Mouse (Mus musculus) intestine, embryonic 14.5 days (tissue): ENCODE data around the gene Glp1r. TPM values are rescaled to one million over a fixed set of nuclear protein-coding genes. Genes with fewer than 3 reads are reported as not detected.

Experiments used
- ATAC-seq: fragments of 200-750 bp; cut with Nextera tagmentation; replicated peaks from 2 replicates; pipeline ENCODE4 v1.8.0; 2017; ENCODE audit warnings: low read depth, moderate number of reproducible peaks, moderate TSS enrichment, moderate library complexity; ENCODE audit not compliant: low FRiP score, low TSS enrichment
- DNase-seq: peaks from one replicate; pipeline ENCODE4 v3.0.0-alpha.2; 2018; ENCODE audit warnings: low spot score
- H3K27ac ChIP-seq: fragments of 300-500 bp; sonication (generic); 2 replicates; pipeline ENCODE4 v1.5.1; 2014; ENCODE audit warnings: low read depth, mild to moderate bottlenecking, control low read depth
- H3K27me3 ChIP-seq: fragments of 300-500 bp; sonication (generic); replicated peaks from 2 replicates; pipeline ENCODE4 v1.6.1; 2014; ENCODE audit warnings: low read length, control low read depth; ENCODE audit not compliant: control insufficient read depth, insufficient read depth
- H3K36me3 ChIP-seq: fragments of 300-500 bp; sonication (generic); 2 replicates; pipeline ENCODE4 v1.6.1; 2014; ENCODE audit warnings: low read length, control low read depth; ENCODE audit not compliant: control insufficient read depth, insufficient read depth
- H3K4me1 ChIP-seq: fragments of 300-500 bp; sonication (generic); replicated peaks from 2 replicates; pipeline ENCODE4 v1.6.1; 2014; ENCODE audit warnings: low read length, control low read depth, mixed read lengths; ENCODE audit not compliant: control insufficient read depth, insufficient read depth
- H3K4me2 ChIP-seq: fragments of 300-500 bp; sonication (generic); 2 replicates; pipeline ENCODE4 v1.6.1; 2014; ENCODE audit warnings: low read length
- H3K4me3 ChIP-seq: fragments of 300-500 bp; sonication (generic); 2 replicates; pipeline ENCODE4 v1.5.1; 2014; ENCODE audit warnings: low read depth, low read length, control low read depth, mixed read lengths
- H3K9ac ChIP-seq: fragments of 300-500 bp; sonication (generic); 2 replicates; pipeline ENCODE4 v1.6.1; 2014; ENCODE audit warnings: mild to moderate bottlenecking, low read length
- H3K9me3 ChIP-seq: fragments of 300-500 bp; sonication (generic); 2 replicates; pipeline ENCODE4 v1.6.1; 2016; ENCODE audit warnings: low read length, control low read depth; ENCODE audit not compliant: control insufficient read depth
- WGBS: fragments of 180-500 bp; shearing (Covaris S2); extraction: QIAGEN DNeasy Blood & Tissue Kit; methylation state at CpG from one replicate; pipeline ENCODE4 v1.1.7; 2014; 5-methylcytosine and 5-hydroxymethylcytosine counted together
- polyA plus RNA-seq: library from polyadenylated mRNA; unstranded; fragments of >200 nt; fragmentation: Nextera tagmentation; extraction: Ambion mirVana; gene quantifications from 2 replicates; pipeline ENCODE4 v1.2.1, GENCODE M21; 2014

Gene Glp1r
- 0.31 and 0.37 TPM in 2 replicates for polyA plus RNA-seq

GRCm38 (mm10) chr17:30901627-30902026 lies at the start of gene Glp1r:
Gene Glp1r (plus strand): TSS chr17:30901817.
- peaks cover 39% of the 10 kb centered on the region for H3K27me3 ChIP-seq
- H3K9me3 ChIP-seq = no peaks in the 10 kb centered on the region
- 0 out of 2 replicates have a peak within 1 kb of the TSS, but pooled peaks have one; percentile 30 for H3K9ac ChIP-seq
- no peaks in the 10 kb centered on the region for H3K4me1 ChIP-seq
- WGBS = 2% methylated on average over 29 of the region's 37 CpGs
- H3K4me3 ChIP-seq = peak within 1 kb of the TSS; percentile 37
- H3K36me3 ChIP-seq = no peaks in the 10 kb centered on the region
- H3K4me2 ChIP-seq = peak within 1 kb of the TSS; percentile 84
- ATAC-seq (no peak), DNase-seq (no peak)
- H3K27ac ChIP-seq = no peak within 1 kb of the TSS

GRCm38 (mm10) chr17:30852345-30852744 lies 49.3 kb upstream of the Glp1r start:
- H3K9me3 ChIP-seq = no peaks in the 10 kb centered on the region
- no peaks in the 10 kb centered on the region for H3K4me1 ChIP-seq
- no peak overlapping the region for H3K4me3 ChIP-seq
- no peak overlapping the region for H3K4me2 ChIP-seq
- no peak overlapping the region for H3K9ac ChIP-seq
- H3K36me3 ChIP-seq = no peaks in the 10 kb centered on the region
- H3K27me3 ChIP-seq = no peaks in the 10 kb centered on the region
- H3K27ac ChIP-seq = no peak overlapping the region
- no peak for ATAC-seq
- no peak for DNase-seq

GRCm38 (mm10) chr17:30857347-30857746 lies 44.3 kb upstream of the Glp1r start:
- DNase-seq (no peak), ATAC-seq (no peak)
- H3K4me3 ChIP-seq = no peak overlapping the region
- H3K27me3 ChIP-seq = no peaks in the 10 kb centered on the region
- no peak overlapping the region for H3K27ac ChIP-seq
- H3K36me3 ChIP-seq = no peaks in the 10 kb centered on the region
- WGBS = 90% methylated on average over 5 of the region's 5 CpGs
- no peak overlapping the region for H3K9ac ChIP-seq
- no peaks in the 10 kb centered on the region for H3K9me3 ChIP-seq
- no peak overlapping the region for H3K4me2 ChIP-seq
- H3K4me1 ChIP-seq = no peaks in the 10 kb centered on the region

- ATAC-seq = no peak
- Histone ChIP-seq H3K4me1 (no peaks in the 10 kb centered on the region), H3K27ac (no peak overlapping the region), H3K27me3 (no peaks in the 10 kb centered on the region), H3K4me3 (no peak overlapping the region), H3K4me2 (no peak overlapping the region), H3K9ac (no peak overlapping the region), H3K9me3 (no peaks in the 10 kb centered on the region), H3K36me3 (no peaks in the 10 kb centered on the region)
- WGBS = 54% methylated on average over 11 of the region's 11 CpGs
- DNase-seq = no peak
Observed at GRCm38 (mm10) chr17:30858586-30859259, 42.9 kb upstream of the Glp1r start.

GRCm38 (mm10) chr17:30859989-30860585 lies 41.5 kb upstream of the Glp1r start:
- H3K27me3 ChIP-seq = no peaks in the 10 kb centered on the region
- H3K36me3 ChIP-seq = no peaks in the 10 kb centered on the region
- H3K4me1 ChIP-seq = no peaks in the 10 kb centered on the region
- H3K9me3 ChIP-seq = no peaks in the 10 kb centered on the region
- DNase-seq (no peak), ATAC-seq (no peak)
- no peak overlapping the region for H3K9ac ChIP-seq
- H3K27ac ChIP-seq = no peak overlapping the region
- WGBS = 65% methylated on average over 10 of the region's 10 CpGs
- H3K4me2 ChIP-seq = no peak overlapping the region
- no peak overlapping the region for H3K4me3 ChIP-seq

- H3K36me3 ChIP-seq = no peaks in the 10 kb centered on the region
- H3K9me3 ChIP-seq = no peaks in the 10 kb centered on the region
- ATAC-seq (no peak), DNase-seq (no peak)
- no peaks in the 10 kb centered on the region for H3K4me1 ChIP-seq
- no peak overlapping the region for H3K4me2 ChIP-seq
- no peak overlapping the region for H3K4me3 ChIP-seq
- H3K27ac ChIP-seq = no peak overlapping the region
- H3K27me3 ChIP-seq = no peaks in the 10 kb centered on the region
- H3K9ac ChIP-seq = no peak overlapping the region
- WGBS = 54% methylated on average over 7 of the region's 7 CpGs
Observed at GRCm38 (mm10) chr17:30860606-30861005, 41.0 kb upstream of the Glp1r start.

- Histone ChIP-seq H3K4me1 (no peaks in the 10 kb centered on the region), H3K27me3 (no peaks in the 10 kb centered on the region), H3K9me3 (no peaks in the 10 kb centered on the region), H3K36me3 (no peaks in the 10 kb centered on the region), H3K4me2 (no peak overlapping the region), H3K27ac (no peak overlapping the region), H3K9ac (no peak overlapping the region), H3K4me3 (no peak overlapping the region)
- DNase-seq = no peak
- WGBS = 70% methylated on average over 8 of the region's 8 CpGs
- ATAC-seq = no peak
Observed at GRCm38 (mm10) chr17:30866281-30866680, 35.3 kb upstream of the Glp1r start.

- 86% methylated on average over 9 of the region's 9 CpGs for WGBS
- Histone ChIP-seq H3K9me3 (no peaks in the 10 kb centered on the region), H3K4me1 (no peaks in the 10 kb centered on the region), H3K27ac (no peak overlapping the region), H3K4me2 (no peak overlapping the region), H3K9ac (no peak overlapping the region), H3K36me3 (no peaks in the 10 kb centered on the region), H3K4me3 (no peak overlapping the region), H3K27me3 (no peaks in the 10 kb centered on the region)
- DNase-seq = no peak
- ATAC-seq = no peak
Observed at GRCm38 (mm10) chr17:30866966-30867365, 34.7 kb upstream of the Glp1r start.

- Histone ChIP-seq H3K36me3 (no peaks in the 10 kb centered on the region), H3K9ac (no peak overlapping the region), H3K4me2 (no peak overlapping the region), H3K9me3 (no peaks in the 10 kb centered on the region), H3K4me3 (no peak overlapping the region), H3K27me3 (no peaks in the 10 kb centered on the region), H3K4me1 (no peaks in the 10 kb centered on the region), H3K27ac (no peak overlapping the region)
- 33% methylated on average over 10 of the region's 10 CpGs for WGBS
- DNase-seq (no peak), ATAC-seq (no peak)
Observed at GRCm38 (mm10) chr17:30871040-30871439, 30.6 kb upstream of the Glp1r start.
